Mouse (Mus musculus) ES-Bruce4 (cell line): ENCODE results near the gene Wfdc2.

Experiments
- CTCF ChIP-seq: IDR thresholded peaks from one replicate; pipeline ENCODE4 v1.8.1; 2011; ENCODE audit warnings: low read depth, low read length
- EP300 ChIP-seq: IDR thresholded peaks from 2 replicates; pipeline ENCODE4 v1.6.1; 2011; ENCODE audit warnings: low read depth, low read length; ENCODE audit not compliant: insufficient read depth

DNA sequence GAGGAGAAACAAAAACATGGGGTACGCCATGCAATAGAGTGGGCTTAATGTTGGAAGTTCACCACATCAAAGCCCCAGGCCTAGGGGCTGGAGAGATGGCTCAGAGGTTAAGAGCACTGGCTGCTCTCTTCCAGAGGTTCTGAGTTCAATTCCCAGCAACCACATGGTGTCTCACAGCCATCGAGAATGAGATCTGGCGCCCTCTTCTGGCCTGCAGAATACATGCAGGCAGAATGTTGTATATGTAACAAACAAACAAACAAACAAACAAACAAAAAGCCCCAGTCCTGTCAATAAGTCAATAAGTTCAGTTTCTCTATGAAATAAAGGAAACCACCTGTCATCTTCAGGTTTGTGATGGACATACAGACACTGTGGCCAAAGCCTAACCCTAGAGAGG is 38.0 kb downstream of the Wfdc2 start:
- TF ChIP-seq CTCF (peak; percentile 65), EP300 (no peak)
